Mouse (Mus musculus) liver, postnatal 0 days (tissue): Measurements from ENCODE around the gene Pde4dip.

Experiments
- CTCF ChIP-seq: sonication (generic); IDR thresholded peaks from 2 replicates; pipeline ENCODE4 v1.5.1; 2016; ENCODE audit warnings: antibody characterized with exemption, low read depth
- EP300 ChIP-seq: IDR thresholded peaks from 2 replicates; pipeline ENCODE4 v1.6.1; 2016; ENCODE audit warnings: antibody characterized with exemption, low read depth, mild to moderate bottlenecking

- TF ChIP-seq EP300: no peak
- TF ChIP-seq CTCF: no peak
These were observed 221.3 kb downstream of the Pde4dip start for GRCm38 (mm10) chr3:97667093-97667675.
